Mouse (Mus musculus): ENCODE results near the gene Ilf2. TPM values are rescaled to one million over a fixed set of nuclear protein-coding genes. Genes with fewer than 3 reads are reported as not detected.

Gene Ilf2
- polyA plus RNA-seq, 1 experiment from 2014 or later = 240 TPM

GRCm38 (mm10) chr3:90464552-90465080 is 11.3 kb upstream of the Ilf2 start:
- H3K27ac ChIP-seq (replicated peaks) = no peak overlapping the region
- WGBS = 7% methylated on average over 37 of the region's 37 CpGs

GRCm38 (mm10) chr3:90465081-90465685 is 10.7 kb upstream of the Ilf2 start:
- WGBS = under 1% methylated on average over 73 of the region's 75 CpGs
- peaks cover 40% of the 10 kb centered on the region for H3K27me3 ChIP-seq
- ATAC-seq (ENCODE audit: low FRiP score, low read depth) = peak; percentile 35

More at GRCm38 (mm10) chr3:90464552-90465080, 11.3 kb upstream of the Ilf2 start:
- peaks cover 40% of the 10 kb centered on the region for H3K27me3 ChIP-seq
- peak; percentile 14; the same call in 1 of the 2 replicates for ATAC-seq (ENCODE audit: low FRiP score, low read depth)
- H3K36me3 ChIP-seq = no peaks in the 10 kb centered on the region
- peak overlapping the region; percentile 51; the same call in 1 of the 2 replicates for H3K9ac ChIP-seq
- peaks cover 17% of the 10 kb centered on the region for H3K4me1 ChIP-seq (replicated peaks)
- H3K4me3 ChIP-seq = peak overlapping the region; percentile 60
- H3K4me2 ChIP-seq = peak overlapping the region; percentile 97
- no peaks in the 10 kb centered on the region for H3K9me3 ChIP-seq

DNA sequence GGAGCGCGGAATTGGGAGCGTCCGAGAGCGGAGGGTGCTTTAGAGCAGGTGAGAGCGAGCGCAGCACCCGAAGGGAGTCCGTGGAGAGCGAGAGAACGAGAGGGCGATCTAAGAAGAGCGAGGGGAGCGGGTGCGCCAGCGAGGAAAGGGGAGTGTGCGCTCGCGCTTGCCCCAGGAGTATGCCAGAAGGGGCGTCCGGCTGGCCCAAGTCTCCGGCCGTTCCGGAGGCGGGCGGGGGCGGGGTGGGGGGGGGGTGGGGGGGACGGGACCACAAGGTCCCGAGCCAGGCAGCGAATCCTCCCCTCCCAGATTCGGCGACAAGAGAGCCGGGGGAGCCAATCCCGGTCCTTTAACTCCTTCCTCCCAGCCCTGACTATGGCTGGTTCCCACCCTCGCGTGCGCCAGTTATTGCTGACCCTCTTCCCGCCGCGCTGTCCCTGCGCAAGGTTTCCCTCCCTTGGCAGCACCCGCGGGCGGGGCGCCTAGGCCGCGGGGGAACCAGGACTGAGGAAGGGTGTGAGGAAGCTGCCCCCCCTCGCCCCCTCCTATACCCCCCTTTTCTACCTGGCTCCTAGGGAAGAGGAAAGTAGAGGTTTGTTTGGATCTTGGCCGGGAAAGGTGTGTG is 10.1 kb upstream of the Ilf2 start, which contains the start of gene Npr1:
Npr1 (minus strand) TSS at position 181 of the 625 bp plus-strand sequence.
- peak within 1 kb of the TSS; percentile 51 for H3K9ac ChIP-seq
- H3K4me3 ChIP-seq = peak within 1 kb of the TSS; percentile 60
- H3K4me1 ChIP-seq (replicated peaks) = peaks cover 17% of the 10 kb centered on the region
- H3K9me3 ChIP-seq = no peaks in the 10 kb centered on the region
- H3K4me2 ChIP-seq = peak within 1 kb of the TSS; percentile 97
- peaks cover 40% of the 10 kb centered on the region for H3K27me3 ChIP-seq
- 0% methylated on average over 45 of the region's 49 CpGs for WGBS
- H3K36me3 ChIP-seq = no peaks in the 10 kb centered on the region
- H3K27ac ChIP-seq (replicated peaks) = no peak within 1 kb of the TSS
- ATAC-seq (ENCODE audit: low FRiP score, low read depth) = peak; percentile 68

More at GRCm38 (mm10) chr3:90465081-90465685, 10.7 kb upstream of the Ilf2 start:
- Histone ChIP-seq H3K9me3 (no peaks in the 10 kb centered on the region), H3K36me3 (no peaks in the 10 kb centered on the region), H3K9ac (peak overlapping the region; percentile 51), H3K27ac (replicated peaks) (no peak overlapping the region), H3K4me3 (peak overlapping the region; percentile 60), H3K4me1 (replicated peaks) (peaks cover 17% of the 10 kb centered on the region), H3K4me2 (peak overlapping the region; percentile 97)

DNA sequence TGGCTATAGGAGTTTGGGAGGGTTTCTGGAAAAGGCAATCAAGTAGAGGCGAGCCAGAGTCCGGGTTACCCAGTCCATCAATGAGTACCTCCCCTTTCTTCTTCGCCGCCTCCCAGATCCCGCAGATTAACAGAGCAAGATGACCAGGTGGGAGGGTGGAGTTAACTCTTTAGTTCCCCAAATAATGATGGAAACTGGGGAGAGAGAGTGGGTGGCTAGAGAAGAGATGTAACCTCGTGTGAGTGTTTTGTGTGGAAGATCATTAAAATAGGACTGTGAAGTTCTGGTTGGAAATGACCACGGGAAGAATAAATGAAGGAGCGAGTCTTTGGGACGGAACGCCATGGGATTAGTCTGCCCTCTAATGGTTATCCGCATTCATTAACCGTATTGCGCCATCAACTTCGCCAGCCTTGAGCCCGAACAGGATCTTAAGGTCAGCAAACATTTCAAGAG is 9.6 kb upstream of the Ilf2 start:
- WGBS = under 1% methylated on average over 15 of the region's 15 CpGs
- Histone ChIP-seq H3K9me3 (no peaks in the 10 kb centered on the region), H3K4me3 (peak overlapping the region; percentile 60), H3K36me3 (no peaks in the 10 kb centered on the region), H3K4me2 (peak overlapping the region; percentile 97), H3K9ac (peak overlapping the region; percentile 51; the same call in 1 of the 2 replicates), H3K27me3 (peaks cover 40% of the 10 kb centered on the region), H3K4me1 (replicated peaks) (peaks cover 17% of the 10 kb centered on the region), H3K27ac (replicated peaks) (no peak overlapping the region)
- peak; percentile 75 for ATAC-seq (ENCODE audit: low FRiP score, low read depth)

DNA sequence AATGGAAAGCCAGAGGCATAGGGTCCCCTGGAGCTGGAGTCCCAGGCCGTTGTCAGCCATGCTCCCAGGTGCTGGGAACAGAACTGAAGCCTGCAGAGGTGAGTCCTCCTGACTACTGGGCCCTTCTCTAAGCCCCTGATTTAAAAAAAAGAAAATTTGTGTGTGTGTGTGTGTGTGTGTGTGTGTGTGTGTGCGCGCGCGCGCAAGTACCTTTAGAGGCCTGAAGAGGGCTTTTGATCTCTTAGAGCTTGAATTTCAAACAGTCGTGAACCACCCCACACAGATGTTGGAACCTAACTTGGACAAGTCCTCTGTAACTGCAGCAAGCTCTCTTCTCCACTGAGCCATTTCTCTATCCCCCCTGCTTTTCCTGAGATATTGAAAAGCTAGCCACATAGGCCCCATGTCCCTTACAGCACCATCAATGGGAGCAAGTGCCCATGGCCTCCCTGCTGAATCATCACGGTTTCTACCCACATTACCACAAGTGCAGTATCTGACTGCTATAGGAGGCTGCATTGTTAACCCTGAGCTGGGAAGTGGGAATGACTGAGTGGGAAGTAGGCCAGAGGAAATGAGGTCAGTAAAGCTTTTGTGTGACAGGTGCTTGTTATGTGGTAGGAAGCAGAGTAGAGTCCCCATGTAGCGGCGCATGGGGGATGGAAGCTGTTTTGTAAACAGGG is 8.2 kb upstream of the Ilf2 start:
- no peak overlapping the region for H3K4me3 ChIP-seq
- WGBS = 95% methylated on average over 10 of the region's 10 CpGs
- H3K27me3 ChIP-seq = peaks cover 32% of the 10 kb centered on the region
- ATAC-seq (ENCODE audit: low FRiP score, low read depth) = no peak
- no peaks in the 10 kb centered on the region for H3K9me3 ChIP-seq
- H3K4me1 ChIP-seq (replicated peaks) = peaks cover 17% of the 10 kb centered on the region
- H3K9ac ChIP-seq = no peak overlapping the region
- no peaks in the 10 kb centered on the region for H3K36me3 ChIP-seq
- no peak overlapping the region for H3K4me2 ChIP-seq
- H3K27ac ChIP-seq (replicated peaks) = no peak overlapping the region

DNA sequence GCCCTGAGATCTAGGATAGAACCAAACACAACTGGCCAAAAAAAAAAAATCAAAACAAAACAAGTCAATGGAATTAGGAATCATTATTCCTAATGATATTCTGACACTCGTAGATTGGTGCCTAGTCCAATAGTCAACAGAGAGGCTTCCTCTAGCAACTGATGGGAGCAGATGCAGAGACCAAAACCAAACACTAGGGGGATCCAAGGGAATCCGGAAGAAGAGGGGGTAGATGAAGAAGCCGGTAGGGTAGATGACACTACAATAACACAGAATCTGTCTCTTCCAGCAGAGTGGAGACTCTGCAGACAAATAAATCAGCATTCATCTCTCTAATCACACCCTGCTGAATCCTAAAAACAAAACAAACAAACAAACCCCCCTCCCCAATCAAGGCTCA is 3.7 kb upstream of the Ilf2 start:
- no peaks in the 10 kb centered on the region for H3K27me3 ChIP-seq
- WGBS = 29% methylated on average over 3 of the region's 3 CpGs

DNA sequence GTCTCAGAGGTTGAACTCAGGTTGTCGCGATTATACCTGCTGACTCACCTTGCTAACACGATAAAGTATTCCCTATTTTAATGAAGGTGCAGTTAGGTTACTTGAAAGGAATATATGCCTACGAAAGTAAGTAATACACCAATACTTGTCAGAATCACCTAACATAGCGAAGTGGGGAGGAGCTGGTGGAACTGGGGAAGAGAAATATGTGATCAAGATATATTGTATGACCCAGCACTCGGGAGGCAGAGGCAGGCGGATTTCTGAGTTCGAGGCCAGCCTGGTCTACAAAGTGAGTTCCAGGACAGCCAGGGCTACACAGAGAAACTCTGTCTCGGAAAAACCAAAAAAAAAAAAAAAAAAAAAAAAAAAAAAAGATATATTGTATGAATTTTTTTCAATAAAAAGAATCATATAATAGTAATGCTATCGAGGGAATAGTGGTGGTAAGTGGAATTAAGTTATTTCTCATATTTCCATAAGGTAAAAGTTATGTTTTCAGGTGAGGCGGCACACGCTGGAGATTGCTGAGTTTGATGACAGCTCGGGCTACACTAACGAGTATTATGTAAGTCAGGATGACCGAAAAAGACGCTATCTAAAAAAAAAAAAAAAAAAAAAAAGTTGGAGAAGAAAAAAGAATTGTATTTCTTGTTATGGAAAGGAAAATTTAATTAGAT is 635 bp upstream of the Ilf2 start:
- Histone ChIP-seq H3K27me3 (no peaks in the 10 kb centered on the region), H3K36me3 (peaks cover 23% of the 10 kb centered on the region), H3K4me2 (peak overlapping the region; percentile 46), H3K9me3 (no peaks in the 10 kb centered on the region), H3K9ac (no peak overlapping the region), H3K4me3 (peak overlapping the region; percentile 39), H3K27ac (replicated peaks) (no peak overlapping the region), H3K4me1 (replicated peaks) (peaks cover 18% of the 10 kb centered on the region)
- peak; percentile 35 for ATAC-seq (ENCODE audit: low FRiP score, low read depth)
- 40% methylated on average over 16 of the region's 16 CpGs for WGBS

More for the DNA sequence above, 3.7 kb upstream of the Ilf2 start:
- Histone ChIP-seq H3K27ac (replicated peaks) (no peak overlapping the region), H3K36me3 (no peaks in the 10 kb centered on the region), H3K9me3 (no peaks in the 10 kb centered on the region), H3K9ac (no peak overlapping the region), H3K4me3 (no peak overlapping the region), H3K4me2 (no peak overlapping the region), H3K4me1 (replicated peaks) (peaks cover 5% of the 10 kb centered on the region)
- ATAC-seq (ENCODE audit: low FRiP score, low read depth) = no peak

DNA sequence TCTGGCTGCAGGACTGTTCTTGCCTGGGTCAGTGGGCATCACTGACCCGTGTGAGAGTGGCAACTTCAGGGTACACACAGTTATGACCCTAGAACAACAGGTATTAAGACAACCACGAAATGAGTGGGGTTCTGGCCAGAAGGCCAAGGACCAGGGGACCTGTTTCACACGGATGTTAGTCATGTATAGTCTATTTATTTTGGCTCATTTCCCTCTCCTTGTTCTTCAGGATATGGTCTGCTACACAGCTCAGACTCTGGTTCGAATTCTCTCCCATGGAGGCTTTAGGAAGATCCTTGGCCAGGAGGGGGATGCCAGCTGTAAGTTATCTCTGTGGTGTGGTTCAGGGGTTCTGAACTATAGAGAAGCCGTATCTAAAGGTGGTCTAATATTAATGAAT is 11.1 kb downstream of the Ilf2 start:
- Histone ChIP-seq H3K9me3 (no peaks in the 10 kb centered on the region), H3K27me3 (no peaks in the 10 kb centered on the region), H3K4me2 (no peak overlapping the region), H3K4me3 (no peak overlapping the region), H3K27ac (replicated peaks) (no peak overlapping the region), H3K9ac (no peak overlapping the region), H3K4me1 (replicated peaks) (peaks cover 10% of the 10 kb centered on the region), H3K36me3 (peaks cover 67% of the 10 kb centered on the region)
- 79% methylated on average over 5 of the region's 5 CpGs for WGBS
- ATAC-seq (ENCODE audit: low FRiP score, low read depth) = no peak

- Histone ChIP-seq H3K27me3 (no peaks in the 10 kb centered on the region), H3K9ac (no peak overlapping the region), H3K36me3 (peaks cover 51% of the 10 kb centered on the region), H3K9me3 (no peaks in the 10 kb centered on the region), H3K27ac (replicated peaks) (no peak overlapping the region), H3K4me3 (no peak overlapping the region), H3K4me1 (replicated peaks) (peaks cover 10% of the 10 kb centered on the region), H3K4me2 (no peak overlapping the region)
- ATAC-seq (ENCODE audit: low FRiP score, low read depth) = no peak
- WGBS = 91% methylated on average over 6 of the region's 6 CpGs
Observed at GRCm38 (mm10) chr3:90488576-90488975, 12.7 kb downstream of the Ilf2 start.

DNA sequence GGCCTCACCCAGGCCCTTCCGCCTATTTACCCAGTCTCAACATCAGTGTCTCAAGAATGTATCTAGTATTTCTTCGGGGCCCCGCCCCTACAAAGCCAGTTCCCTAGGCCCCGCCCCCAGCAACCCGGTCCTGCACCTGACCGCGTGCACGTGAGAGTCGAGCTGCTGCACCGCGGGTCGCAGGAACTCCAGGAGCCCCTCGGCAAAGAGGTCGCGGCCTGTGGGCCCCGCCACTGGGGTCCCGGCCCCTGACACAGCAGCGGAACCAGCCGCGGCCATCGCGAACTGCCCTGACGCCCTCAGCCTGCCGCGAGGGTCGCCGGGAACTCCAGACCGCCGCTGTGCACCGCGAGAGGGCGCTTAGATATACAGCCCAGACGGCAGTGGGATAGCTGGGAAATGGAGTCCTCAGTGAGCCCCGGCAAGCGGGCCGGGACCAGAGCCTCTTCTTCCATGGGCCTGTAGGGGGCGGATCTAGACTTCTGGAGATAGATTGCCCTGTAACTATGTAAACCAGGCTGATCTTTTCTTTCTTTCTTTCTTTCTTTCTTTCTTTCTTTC is 14.8 kb downstream of the Ilf2 start, which contains the start of gene Snapin:
Snapin (minus strand) TSS at position 338 of the 561 bp plus-strand sequence.
- Histone ChIP-seq H3K27me3 (no peaks in the 10 kb centered on the region), H3K4me3 (peak within 1 kb of the TSS; percentile 98), H3K4me2 (peak within 1 kb of the TSS; percentile 63), H3K27ac (replicated peaks) (peak within 1 kb of the TSS; percentile 82), H3K4me1 (replicated peaks) (peaks cover 10% of the 10 kb centered on the region), H3K36me3 (peaks cover 34% of the 10 kb centered on the region), H3K9ac (peak within 1 kb of the TSS; percentile 80), H3K9me3 (no peaks in the 10 kb centered on the region)
- WGBS = under 1% methylated on average over 37 of the region's 37 CpGs
- peak; percentile 97 for ATAC-seq (ENCODE audit: low FRiP score, low read depth)

- no peaks in the 10 kb centered on the region for H3K27me3 ChIP-seq
- no peak for ATAC-seq (ENCODE audit: low FRiP score, low read depth)
- peaks cover 33% of the 10 kb centered on the region for H3K36me3 ChIP-seq
- peaks cover 10% of the 10 kb centered on the region for H3K4me1 ChIP-seq (replicated peaks)
- H3K27ac ChIP-seq (replicated peaks) = no peak overlapping the region
- H3K9me3 ChIP-seq = no peaks in the 10 kb centered on the region
- WGBS = 41% methylated on average over 2 of the region's 2 CpGs
- H3K4me2 ChIP-seq = no peak overlapping the region
- no peak overlapping the region for H3K9ac ChIP-seq
- no peak overlapping the region for H3K4me3 ChIP-seq
Observed at GRCm38 (mm10) chr3:90491350-90491749, 15.4 kb downstream of the Ilf2 start.

Measured in hindbrain, embryonic 15.5 days (tissue).